Mouse (Mus musculus) erythroblast, embryonic 14.5 days (primary cell): Measurements from ENCODE around the gene Wnk4.

Experiments
- GATA1 ChIP-seq: IDR thresholded peaks from 2 replicates; pipeline ENCODE4 v1.6.1; 2012; ENCODE audit warnings: low read length, inconsistent platforms, mixed read lengths
- TAL1 ChIP-seq: IDR thresholded peaks from 3 replicates; pipeline ENCODE4 v1.6.1; 2012; ENCODE audit warnings: low read length, inconsistent platforms, mixed read lengths

DNA sequence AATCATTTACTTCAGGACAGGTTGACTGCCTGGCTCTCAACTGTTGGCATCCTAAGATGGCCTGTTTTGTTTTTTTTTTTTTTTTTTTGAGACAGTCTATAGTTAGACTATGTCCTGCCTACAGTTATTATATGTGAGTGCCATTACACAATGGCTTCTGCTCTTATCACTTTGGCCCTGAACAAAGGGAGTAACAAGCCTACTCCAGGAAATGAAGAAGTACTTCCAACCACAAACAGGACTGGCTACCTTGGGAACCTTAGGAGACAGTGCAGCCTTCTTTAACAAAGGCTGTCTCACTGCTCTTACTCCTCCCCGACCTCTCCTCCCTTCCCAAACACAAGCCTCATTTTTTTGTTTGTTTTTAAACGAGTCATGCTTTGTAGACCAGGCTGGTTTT, 39.5 kb upstream of the Wnk4 start:
- TF ChIP-seq GATA1 (no peak), TAL1 (no peak)
